Mouse (Mus musculus) limb, embryonic 13.5 days (tissue): Measurements from ENCODE around the gene Gm49395. TPM values are rescaled to one million over a fixed set of nuclear protein-coding genes. Genes with fewer than 3 reads are reported as not detected.

Experiments
- ATAC-seq: fragments of 200-750 bp; cut with Nextera tagmentation; 2 replicates; pipeline ENCODE4 v1.8.0; 2017; ENCODE audit warnings: low read depth, moderate number of reproducible peaks, moderate TSS enrichment; ENCODE audit not compliant: low FRiP score
- H3K27ac ChIP-seq: fragments of 300-500 bp; sonication (generic); 2 replicates; pipeline ENCODE4 v1.5.1; 2015; ENCODE audit warnings: inconsistent platforms, mild to moderate bottlenecking, moderate library complexity
- H3K27me3 ChIP-seq: fragments of 300-500 bp; sonication (generic); 2 replicates; pipeline ENCODE4 v1.6.1; 2015; ENCODE audit warnings: mild to moderate bottlenecking, inconsistent platforms
- H3K36me3 ChIP-seq: fragments of 300-500 bp; sonication (generic); 2 replicates; pipeline ENCODE4 v1.6.1; 2015; ENCODE audit warnings: inconsistent platforms, mild to moderate bottlenecking, moderate library complexity
- H3K4me1 ChIP-seq: fragments of 300-500 bp; sonication (generic); 2 replicates; pipeline ENCODE4 v1.6.1; 2015; ENCODE audit warnings: inconsistent platforms
- H3K4me2 ChIP-seq: fragments of 300-500 bp; sonication (generic); replicated peaks from 2 replicates; pipeline ENCODE4 v1.6.1; 2015; ENCODE audit warnings: inconsistent platforms, mild to moderate bottlenecking, moderate library complexity
- H3K4me3 ChIP-seq: fragments of 300-500 bp; sonication (generic); 2 replicates; pipeline ENCODE4 v1.5.1; 2015; ENCODE audit warnings: moderate library complexity, mild to moderate bottlenecking, inconsistent platforms
- H3K9ac ChIP-seq: fragments of 300-500 bp; sonication (generic); 2 replicates; pipeline ENCODE4 v1.6.1; 2015; ENCODE audit warnings: mild to moderate bottlenecking, inconsistent platforms
- H3K9me3 ChIP-seq: fragments of 300-500 bp; sonication (generic); 2 replicates; pipeline ENCODE4 v1.6.1; 2016; ENCODE audit warnings: inconsistent platforms
- WGBS: fragments of 180-500 bp; shearing (Covaris S2); methylation state at CpG from one replicate; pipeline ENCODE4 v1.1.7; 2015; 5-methylcytosine and 5-hydroxymethylcytosine counted together
- polyA plus RNA-seq: library from polyadenylated mRNA; unstranded; fragments of >200 nt; fragmentation: Nextera tagmentation; extraction: Ambion mirVana; gene quantifications from 2 replicates; pipeline ENCODE4 v1.2.1, GENCODE M21; 2015

Gm49395 gene
- polyA plus RNA-seq, 1 experiment from 2014 or later: 4.2 TPM

DNA sequence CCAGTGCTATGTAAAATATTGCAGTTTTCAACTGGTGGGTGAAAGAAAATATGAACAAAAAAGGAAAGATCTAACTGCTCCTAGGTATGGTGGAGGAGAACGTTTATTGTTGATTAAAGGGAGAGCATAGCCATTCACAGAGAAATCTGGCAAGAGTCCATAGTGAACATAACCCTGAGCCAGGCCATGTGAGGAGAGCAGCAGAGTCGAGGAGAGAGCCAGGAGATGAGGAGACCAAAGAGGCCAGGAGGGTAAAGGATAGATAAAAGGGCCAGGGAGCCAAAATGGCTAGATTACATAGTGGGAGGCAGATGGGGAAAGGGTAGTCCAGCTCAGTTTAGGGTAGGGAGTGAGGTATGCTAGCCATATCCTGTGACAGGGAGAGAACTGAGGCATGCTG is 5.5 kb downstream of the Gm49395 start:
- Histone ChIP-seq H3K27me3 (no peaks in the 10 kb centered on the region), H3K4me2 (no peak overlapping the region), H3K4me1 (0 out of 2 replicates have a peak, but pooled peaks cover 1% of the 10 kb centered on the region), H3K4me3 (no peak overlapping the region), H3K27ac (no peak overlapping the region), H3K9ac (no peak overlapping the region), H3K9me3 (no peaks in the 10 kb centered on the region), H3K36me3 (no peaks in the 10 kb centered on the region)
- no peak for ATAC-seq
- 52% methylated on average over 2 of the region's 2 CpGs for WGBS

- H3K36me3 ChIP-seq: no peaks in the 10 kb centered on the region
- H3K9me3 ChIP-seq: no peaks in the 10 kb centered on the region
- no peak overlapping the region for H3K27ac ChIP-seq
- no peak overlapping the region for H3K4me3 ChIP-seq
- H3K27me3 ChIP-seq: no peaks in the 10 kb centered on the region
- H3K4me1 ChIP-seq: peaks cover 6% of the 10 kb centered on the region; the same call in 1 of the 2 replicates
- no peak overlapping the region for H3K9ac ChIP-seq
- 84% methylated on average over 2 of the region's 2 CpGs for WGBS
- H3K4me2 ChIP-seq: no peak overlapping the region
- no peak for ATAC-seq
These were observed 6.3 kb downstream of the Gm49395 start for GRCm38 (mm10) chr13:115095392-115095791.

DNA sequence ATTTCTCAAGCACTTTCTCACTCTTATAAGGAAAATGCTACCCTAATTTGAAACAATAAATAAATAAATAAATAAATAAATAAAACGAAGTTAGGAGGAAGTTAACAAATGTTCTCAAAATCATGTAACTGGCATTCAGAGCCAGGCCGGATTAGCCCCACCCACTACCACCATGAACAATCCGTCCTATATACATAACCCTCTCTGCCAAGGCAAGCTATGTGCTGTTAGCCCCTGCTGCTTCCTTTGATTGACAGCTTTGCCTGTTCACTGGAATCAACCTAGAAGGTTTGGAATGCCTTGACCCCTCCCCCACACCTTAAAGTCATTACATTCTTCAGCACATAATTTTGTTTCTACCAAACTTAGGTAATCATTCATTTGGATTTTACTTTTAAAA is 10.2 kb downstream of the Gm49395 start:
- Histone ChIP-seq H3K27ac (no peak overlapping the region), H3K9ac (no peak overlapping the region), H3K9me3 (0 out of 2 replicates have a peak, but pooled peaks cover 5% of the 10 kb centered on the region), H3K4me1 (peaks cover 18% of the 10 kb centered on the region), H3K4me2 (no peak overlapping the region), H3K27me3 (no peaks in the 10 kb centered on the region), H3K4me3 (no peak overlapping the region), H3K36me3 (peaks cover 18% of the 10 kb centered on the region)
- ATAC-seq: no peak
- 78% methylated on average over 3 of the region's 3 CpGs for WGBS

- peak overlapping the region; percentile 89 for H3K4me2 ChIP-seq
- H3K4me3 ChIP-seq: peak overlapping the region; percentile 66
- ATAC-seq: no peak
- H3K9ac ChIP-seq: peak overlapping the region; percentile 82; the same call in 1 of the 2 replicates
- H3K4me1 ChIP-seq: peaks cover 18% of the 10 kb centered on the region
- H3K36me3 ChIP-seq: peaks cover 21% of the 10 kb centered on the region
- peak overlapping the region; percentile 92; the same call in 1 of the 2 replicates for H3K27ac ChIP-seq
- no peaks in the 10 kb centered on the region for H3K27me3 ChIP-seq
- 0 out of 2 replicates have a peak, but pooled peaks cover 5% of the 10 kb centered on the region for H3K9me3 ChIP-seq
- WGBS: 52% methylated on average over 9 of the region's 9 CpGs
These were observed 10.7 kb downstream of the Gm49395 start for GRCm38 (mm10) chr13:115090977-115091445.

- H3K9me3 ChIP-seq: 0 out of 2 replicates have a peak, but pooled peaks cover 5% of the 10 kb centered on the region
- H3K27me3 ChIP-seq: no peaks in the 10 kb centered on the region
- peak within 1 kb of the TSS; percentile 66 for H3K4me3 ChIP-seq
- peak within 1 kb of the TSS; percentile 82 for H3K9ac ChIP-seq
- ATAC-seq: peak; percentile 94
- H3K27ac ChIP-seq: peak within 1 kb of the TSS; percentile 92
- peaks cover 18% of the 10 kb centered on the region for H3K4me1 ChIP-seq
- peaks cover 28% of the 10 kb centered on the region for H3K36me3 ChIP-seq
- H3K4me2 ChIP-seq: peak within 1 kb of the TSS; percentile 89
- under 1% methylated on average over 60 of the region's 60 CpGs for WGBS
These were observed 11.4 kb downstream of the Gm49395 start, which contains the start of gene Pelo for GRCm38 (mm10) chr13:115090069-115090976. Gene Pelo, minus strand, starts transcription at chr13:115090186.

DNA sequence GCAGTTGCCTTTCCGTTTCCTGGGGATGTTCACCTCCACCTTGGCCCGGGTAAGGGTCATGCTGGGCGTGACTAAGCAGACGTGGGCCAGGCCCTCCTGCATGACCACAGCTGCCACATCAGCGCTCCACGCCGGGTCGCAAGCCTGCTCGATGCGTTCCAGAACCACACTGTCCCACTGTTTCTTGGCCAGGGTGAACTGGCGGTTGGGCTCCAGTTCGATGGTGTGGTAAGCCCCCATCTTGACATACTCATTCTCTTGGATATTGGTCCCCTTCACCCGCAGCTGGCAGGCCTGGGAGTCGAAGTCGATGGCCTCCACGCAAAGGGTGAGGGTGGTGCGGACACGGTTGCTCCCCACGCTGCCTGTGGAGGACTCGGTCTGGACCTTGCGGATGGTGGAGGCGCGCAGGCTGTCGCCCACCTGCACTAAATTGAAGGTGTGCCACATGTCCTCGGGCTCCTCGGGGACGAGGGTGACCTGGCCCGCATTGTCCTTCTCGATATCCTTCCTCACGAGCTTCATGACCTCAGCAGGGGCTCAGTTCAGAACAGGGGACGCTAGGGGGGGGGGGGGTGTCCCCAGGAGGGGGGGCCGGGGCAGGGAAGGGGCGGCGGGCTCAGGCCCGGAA is 12.2 kb downstream of the Gm49395 start:
- Histone ChIP-seq H3K27me3 (no peaks in the 10 kb centered on the region), H3K4me3 (peak overlapping the region; percentile 66), H3K4me1 (peaks cover 18% of the 10 kb centered on the region), H3K27ac (peak overlapping the region; percentile 52; the same call in 1 of the 2 replicates), H3K9me3 (0 out of 2 replicates have a peak, but pooled peaks cover 5% of the 10 kb centered on the region), H3K4me2 (peak overlapping the region; percentile 89), H3K9ac (peak overlapping the region; percentile 82), H3K36me3 (peaks cover 29% of the 10 kb centered on the region)
- peak; percentile 74 for ATAC-seq
- 4% methylated on average over 33 of the region's 35 CpGs for WGBS

- 35% methylated on average over 11 of the region's 11 CpGs for WGBS
- Histone ChIP-seq H3K27me3 (no peaks in the 10 kb centered on the region), H3K4me1 (peaks cover 18% of the 10 kb centered on the region), H3K9ac (peak overlapping the region; percentile 82), H3K9me3 (0 out of 2 replicates have a peak, but pooled peaks cover 5% of the 10 kb centered on the region), H3K36me3 (peaks cover 29% of the 10 kb centered on the region), H3K4me2 (peak overlapping the region; percentile 89), H3K4me3 (peak overlapping the region; percentile 66), H3K27ac (peak overlapping the region; percentile 52; the same call in 1 of the 2 replicates)
- ATAC-seq: no peak; the same call in 1 of the 2 replicates
These were observed 12.7 kb downstream of the Gm49395 start for GRCm38 (mm10) chr13:115089020-115089394.

DNA sequence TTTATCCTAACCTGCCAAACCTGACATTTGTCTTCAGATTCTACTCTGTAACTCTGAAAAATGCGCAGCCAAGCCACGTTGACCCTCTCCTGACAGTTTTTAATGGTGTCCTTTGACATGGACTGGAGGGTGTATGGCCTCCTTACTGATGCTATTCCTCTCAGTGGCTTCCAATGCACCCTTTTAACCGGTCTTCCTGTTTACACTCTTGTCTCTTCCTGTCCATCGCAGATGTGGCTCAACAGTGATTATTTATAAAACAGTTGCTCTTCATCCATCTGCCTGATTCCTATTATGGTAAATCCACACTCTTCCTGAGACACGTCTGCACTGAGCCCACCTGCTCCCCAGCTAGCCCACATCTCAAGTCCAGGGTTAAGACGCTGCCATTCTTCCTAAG is 15.7 kb downstream of the Gm49395 start:
- ATAC-seq: no peak
- H3K4me2 ChIP-seq: no peak overlapping the region
- 92% methylated on average over 6 of the region's 6 CpGs for WGBS

GRCm38 (mm10) chr13:115082339-115082738 is 19.4 kb downstream of the Gm49395 start:
- 88% methylated on average over 7 of the region's 7 CpGs for whole genome bisulfite sequencing
- no peak for ATAC-seq
- no peaks in the 10 kb centered on the region for H3K9me3 ChIP-seq
- H3K27me3 ChIP-seq: no peaks in the 10 kb centered on the region
- H3K4me1 ChIP-seq: no peaks in the 10 kb centered on the region
- no peak overlapping the region for H3K27ac ChIP-seq
- no peak overlapping the region for H3K4me2 ChIP-seq
- H3K36me3 ChIP-seq: peaks cover 17% of the 10 kb centered on the region
- no peak overlapping the region for H3K4me3 ChIP-seq
- no peak overlapping the region for H3K9ac ChIP-seq

More for the DNA sequence above, 15.7 kb downstream of the Gm49395 start:
- Histone ChIP-seq H3K27me3 (no peaks in the 10 kb centered on the region), H3K36me3 (peaks cover 29% of the 10 kb centered on the region), H3K9me3 (0 out of 2 replicates have a peak, but pooled peaks cover 5% of the 10 kb centered on the region), H3K4me3 (no peak overlapping the region), H3K9ac (no peak overlapping the region), H3K27ac (no peak overlapping the region), H3K4me1 (peaks cover 17% of the 10 kb centered on the region)

DNA sequence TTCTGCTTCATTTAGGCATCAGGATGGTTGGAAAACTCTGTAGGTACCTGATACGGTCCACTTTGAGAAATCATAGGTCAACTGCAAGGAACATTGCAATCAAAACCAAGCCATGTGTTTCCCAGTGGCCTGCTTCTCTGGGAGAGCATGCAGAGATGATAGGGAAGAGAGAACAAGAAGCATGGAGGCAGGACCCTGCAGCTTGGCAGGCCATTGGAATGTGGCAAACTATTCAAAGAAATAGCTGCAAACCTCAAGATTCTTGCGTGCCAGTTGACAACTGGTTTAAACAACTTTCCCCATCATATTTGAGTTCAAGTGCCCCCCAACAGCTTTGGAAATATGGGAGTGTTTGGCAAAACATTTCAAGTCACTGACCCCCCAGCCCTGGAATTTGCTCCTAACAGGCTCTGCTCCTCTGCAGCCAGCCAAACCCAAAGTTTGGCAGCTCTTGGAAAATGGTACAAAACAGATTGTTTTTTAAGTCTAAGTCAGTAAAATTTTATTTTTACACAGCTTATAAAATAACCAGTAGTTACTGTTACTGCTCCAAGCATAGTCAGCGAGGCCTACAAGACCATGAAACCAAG is 21.6 kb downstream of the Gm49395 start:
- WGBS: 79% methylated on average over 3 of the region's 3 CpGs

DNA sequence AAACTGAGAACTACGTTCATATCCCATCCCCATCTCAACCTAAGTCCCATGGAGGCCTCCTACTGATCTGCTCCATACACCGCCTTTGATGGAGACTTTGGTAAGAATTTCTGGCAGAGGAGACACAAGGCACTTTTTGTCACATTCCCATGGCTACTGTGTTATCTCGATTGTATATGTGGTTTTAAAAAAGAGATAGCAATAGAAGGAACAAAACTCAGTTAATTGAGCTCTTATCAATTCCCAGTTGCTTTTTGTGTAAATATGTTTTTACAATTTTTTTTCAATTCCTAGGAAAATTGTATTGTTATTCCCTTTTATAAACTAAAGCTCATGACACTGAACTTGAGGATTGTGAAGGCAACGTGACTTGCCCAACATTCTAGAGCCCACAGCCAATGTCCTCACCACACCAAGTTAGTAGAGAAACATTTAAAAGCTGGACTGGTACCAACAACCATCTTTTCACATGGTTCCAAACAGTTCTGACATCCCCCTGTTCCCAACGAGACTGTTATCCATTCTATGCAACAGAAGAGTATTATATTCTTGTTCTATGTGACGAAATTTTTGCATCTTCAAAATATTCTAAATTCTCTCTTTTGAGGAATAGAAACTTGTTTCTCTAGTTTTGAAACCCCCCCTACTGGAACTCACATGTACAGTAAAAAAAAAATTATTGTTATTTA is 22.6 kb downstream of the Gm49395 start:
- no peaks in the 10 kb centered on the region for H3K4me1 ChIP-seq
- H3K4me2 ChIP-seq: no peak overlapping the region
- no peak overlapping the region for H3K4me3 ChIP-seq
- 86% methylated on average over 6 of the region's 6 CpGs for WGBS
- no peak overlapping the region for H3K27ac ChIP-seq
- H3K36me3 ChIP-seq: no peaks in the 10 kb centered on the region
- no peaks in the 10 kb centered on the region for H3K27me3 ChIP-seq
- ATAC-seq: no peak
- H3K9me3 ChIP-seq: no peaks in the 10 kb centered on the region
- no peak overlapping the region for H3K9ac ChIP-seq

More for the DNA sequence above, 21.6 kb downstream of the Gm49395 start:
- H3K4me3 ChIP-seq: no peak overlapping the region
- no peak for ATAC-seq
- H3K9ac ChIP-seq: no peak overlapping the region
- no peaks in the 10 kb centered on the region for H3K36me3 ChIP-seq
- H3K27ac ChIP-seq: no peak overlapping the region
- H3K4me2 ChIP-seq: no peak overlapping the region
- H3K4me1 ChIP-seq: no peaks in the 10 kb centered on the region
- no peaks in the 10 kb centered on the region for H3K9me3 ChIP-seq
- no peaks in the 10 kb centered on the region for H3K27me3 ChIP-seq
